Mouse (Mus musculus) kidney, adult 11 months (tissue): ENCODE data around the gene Aurka.
A peak's percentile ranks its signal among the peaks of the same experiment; 100 is the strongest.

Experiments used
- DNase-seq: peaks from one replicate; pipeline ENCODE4 v3.0.0; 2022

Gene Aurka

GRCm38 (mm10) chr2:172370411-172371223 lies at the start of gene Aurka, which contains the start of gene Cstf1:
Aurka (minus strand) TSS chr2:172370535.
Cstf1 (plus strand) TSS chr2:172370681.
- peak; percentile 96 for DNase-seq

GRCm38 (mm10) chr2:172418208-172418607 lies 47.9 kb upstream of the Aurka start:
- DNase-seq, result no peak

GRCm38 (mm10) chr2:172416876-172417275 lies 46.5 kb upstream of the Aurka start:
- no peak for DNase-seq

GRCm38 (mm10) chr2:172416218-172416617 lies 45.9 kb upstream of the Aurka start:
- no peak for DNase-seq

- no peak for DNase-seq
Measured at GRCm38 (mm10) chr2:172413894-172414293, 43.6 kb upstream of the Aurka start.

- DNase-seq, result no peak
Measured at GRCm38 (mm10) chr2:172413273-172413672, 42.9 kb upstream of the Aurka start.

GRCm38 (mm10) chr2:172412454-172412853 lies 42.1 kb upstream of the Aurka start:
- DNase-seq, result no peak

- no peak for DNase-seq
Measured at GRCm38 (mm10) chr2:172411091-172411490, 40.8 kb upstream of the Aurka start.

- no peak for DNase-seq
Measured at GRCm38 (mm10) chr2:172410686-172411085, 40.4 kb upstream of the Aurka start.

- DNase-seq, result no peak
Measured at GRCm38 (mm10) chr2:172407499-172407898, 37.2 kb upstream of the Aurka start.

GRCm38 (mm10) chr2:172406173-172406572 lies 35.8 kb upstream of the Aurka start:
- no peak for DNase-seq

GRCm38 (mm10) chr2:172405011-172405410 lies 34.7 kb upstream of the Aurka start:
- DNase-seq, result no peak

- no peak for DNase-seq
Measured at GRCm38 (mm10) chr2:172404239-172404638, 33.9 kb upstream of the Aurka start.

- DNase-seq, result peak; percentile 4
Measured at GRCm38 (mm10) chr2:172401116-172401825, 30.9 kb upstream of the Aurka start.

GRCm38 (mm10) chr2:172399901-172400300 lies 29.6 kb upstream of the Aurka start:
- DNase-seq, result no peak

GRCm38 (mm10) chr2:172395961-172396360 lies 25.6 kb upstream of the Aurka start:
- DNase-seq, result no peak

GRCm38 (mm10) chr2:172394671-172395070 lies 24.3 kb upstream of the Aurka start:
- no peak for DNase-seq

GRCm38 (mm10) chr2:172394052-172394392 lies 23.7 kb upstream of the Aurka start:
- no peak for DNase-seq

- no peak for DNase-seq
Measured at GRCm38 (mm10) chr2:172393391-172394051, 23.2 kb upstream of the Aurka start, which contains the start of gene Cass4. Cass4 (plus strand) TSS chr2:172393794.

- no peak for DNase-seq
Measured at GRCm38 (mm10) chr2:172392041-172392521, 21.7 kb upstream of the Aurka start.

GRCm38 (mm10) chr2:172390341-172390740 lies 20.0 kb upstream of the Aurka start:
- no peak for DNase-seq

GRCm38 (mm10) chr2:172384715-172385114 lies 14.4 kb upstream of the Aurka start:
- DNase-seq, result no peak

GRCm38 (mm10) chr2:172381898-172382297 lies 11.6 kb upstream of the Aurka start:
- DNase-seq, result no peak
